Comparison of ENCODE assay signal across 9 mouse cellular contexts in the genomic region with DNA sequence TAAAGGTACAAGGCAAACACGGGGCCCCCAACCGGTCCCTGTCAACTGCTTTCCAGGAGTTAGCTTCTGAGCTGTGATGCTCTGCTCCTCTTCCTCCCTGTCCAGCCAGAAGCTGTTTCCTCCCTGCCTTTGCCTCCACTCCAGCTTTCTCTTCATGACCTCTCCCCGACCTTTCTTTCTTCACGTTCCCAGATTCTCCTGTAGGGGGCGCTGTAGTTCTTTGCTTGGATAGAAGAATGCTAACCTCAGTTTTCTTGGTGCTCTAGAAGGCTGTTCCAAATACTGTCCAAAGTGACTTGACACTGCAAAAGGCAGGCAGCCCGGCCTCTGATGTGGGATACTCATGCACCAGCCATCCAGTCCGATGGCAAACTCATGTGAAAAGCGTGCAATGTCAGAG.
DNase-seq lines count a peak whose midpoint lies in the region; ATAC-seq and TF ChIP-seq lines count a peak whose summit lies in the region.
"Had no signal": no experiment of that assay in that cellular context is flagged by ENCODE, and none has a peak within 500 bp of the region (broad histone marks: within the 10 kb centered on the region; RNA-seq: fewer than 3 reads in every experiment).

No protein-coding gene starts in this region.

- peak; percentile 95 for TF ChIP-seq CTCF in gastrocnemius, adult 2 months (IDR thresholded peaks at IDR 0.05)
- TF ChIP-seq CTCF in kidney, postnatal 0 days (IDR thresholded peaks at IDR 0.05; ENCODE audit: low read depth), result peak; percentile 96
- no peak for TF ChIP-seq CTCF in liver, adult 2 months (IDR thresholded peaks at IDR 0.05; ENCODE audit: low read depth, low read length)

- DNase-seq in urinary bladder, adult 18-20 months (ENCODE audit: low spot score in 2 of 2), result peak; percentile 21 to 56
- no peak for DNase-seq in urinary bladder, adult 2 months (ENCODE audit: low spot score)
- peak; percentile 74 for DNase-seq in c-Kit-positive CD71-positive TER-119-negative erythroid progenitor cells, embryonic 14.5 days (ENCODE audit: low read depth)
- DNase-seq in gastrocnemius, adult 2 months, result peak; percentile 73
- peak; percentile 91 for DNase-seq in kidney, postnatal 0 days (ENCODE audit: low spot score)
- DNase-seq in liver, adult 2 months (ENCODE audit: extremely low read depth, low read depth, low spot score), result peak; percentile 28
- peak; percentile 92 for DNase-seq in retina, embryonic 14.5 days (ENCODE audit: low spot score)
- DNase-seq in urinary bladder, postnatal 36 days (ENCODE audit: low spot score in 2 of 2), result peak; percentile 53 to 73

- H3K9ac ChIP-seq in kidney, postnatal 0 days (ENCODE audit: low read depth, low read length), result no peak overlapping the region
- H3K9ac ChIP-seq in liver, adult 2 months (ENCODE audit: low read depth, low read length), result no peak overlapping the region
- H3K9ac ChIP-seq: hindbrain, embryonic 15.5 days had no signal

- 23% methylated on average over 8 of the region's 8 CpGs for WGBS in kidney, postnatal 0 days
- 29% methylated on average over 8 of the region's 8 CpGs for WGBS in liver, adult 2 months

- H3K4me2 ChIP-seq in kidney, postnatal 0 days (ENCODE audit: low read length), result no peak overlapping the region
- H3K4me2 ChIP-seq: hindbrain, embryonic 15.5 days had no signal

- no peaks in the 10 kb centered on the region for H3K36me3 ChIP-seq in kidney, postnatal 0 days (ENCODE audit: insufficient read depth, low read length)
- H3K36me3 ChIP-seq in liver, adult 2 months (ENCODE audit: control insufficient read depth, insufficient read depth, low read length), result no peaks in the 10 kb centered on the region
- H3K36me3 ChIP-seq: hindbrain, embryonic 15.5 days had no signal

- TF ChIP-seq POLR2A in liver, adult 2 months (IDR thresholded peaks at IDR 0.05; ENCODE audit: extremely low read depth, insufficient read depth, low read length), result no peak

- no peaks in the 10 kb centered on the region for H3K79me2 ChIP-seq in liver, adult 2 months (ENCODE audit: control insufficient read depth, insufficient read depth, low read length)

- H3K4me3 ChIP-seq in gastrocnemius, adult 2 months, result peak overlapping the region; percentile 52
- H3K4me3 ChIP-seq in kidney, postnatal 0 days (replicated peaks; ENCODE audit: low read depth, low read length), result no peak overlapping the region
- H3K4me3 ChIP-seq in liver, adult 2 months (ENCODE audit: insufficient read depth, low read depth, low read length), result no peak overlapping the region
- H3K4me3 ChIP-seq: hindbrain, embryonic 15.5 days had no signal

- H3K27me3 ChIP-seq in kidney, postnatal 0 days (ENCODE audit: insufficient read depth, low read length), result no peaks in the 10 kb centered on the region
- H3K27me3 ChIP-seq in liver, adult 2 months (ENCODE audit: control insufficient read depth, insufficient read depth, low read length), result no peaks in the 10 kb centered on the region
- H3K27me3 ChIP-seq: hindbrain, embryonic 15.5 days had no signal

- H3K27ac ChIP-seq in gastrocnemius, adult 2 months, result peak overlapping the region; percentile 69
- H3K27ac ChIP-seq in kidney, postnatal 0 days, result no peak overlapping the region
- no peak overlapping the region for H3K27ac ChIP-seq in liver, adult 2 months (replicated peaks; ENCODE audit: insufficient read depth, low read depth, low read length)
- H3K27ac ChIP-seq: hindbrain, embryonic 15.5 days had no signal

- intact Hi-C loops in gastrocnemius, adult 2 months (cut with DNase I), result loop anchor here (1.0 to 5.0 kb wide), 4 partner anchors 106 to 247 kb away; a partner anchor contains a TSS

- H3K9me3 ChIP-seq in kidney, postnatal 0 days (replicated peaks; ENCODE audit: low read length), result no peaks in the 10 kb centered on the region
- H3K9me3 ChIP-seq: hindbrain, embryonic 15.5 days had no signal

- H3K4me1 ChIP-seq in kidney, postnatal 0 days (replicated peaks; ENCODE audit: insufficient read depth, low read length), result no peaks in the 10 kb centered on the region
- H3K4me1 ChIP-seq in liver, adult 2 months (ENCODE audit: control insufficient read depth, insufficient read depth, low read length), result no peaks in the 10 kb centered on the region; the same call in 1 of the 2 replicates
- H3K4me1 ChIP-seq: hindbrain, embryonic 15.5 days had no signal

- ATAC-seq in kidney, postnatal 0 days (replicated peaks; ENCODE audit: low FRiP score, low read depth), result 0 out of 2 replicates have a peak, but pooled peaks have one; percentile 36
